Mouse (Mus musculus) limb, embryonic 12.5 days (tissue): Measurements from ENCODE around the gene Mgat4a. TPM values are rescaled to one million over a fixed set of nuclear protein-coding genes. Genes with fewer than 3 reads are reported as not detected.
A peak's percentile ranks its signal among the peaks of the same experiment; 100 is the strongest.

Experiments used
- ATAC-seq: fragments of 200-750 bp; cut with Nextera tagmentation; 2 replicates; pipeline ENCODE4 v1.8.0; 2017; ENCODE audit warnings: low read depth, moderate TSS enrichment; ENCODE audit not compliant: insufficient number of reproducible peaks, insufficient read depth, low FRiP score, low TSS enrichment
- H3K27ac ChIP-seq: fragments of 300-500 bp; sonication (generic); 2 replicates; pipeline ENCODE4 v1.5.1; 2016; ENCODE audit warnings: mild to moderate bottlenecking, moderate library complexity
- H3K27me3 ChIP-seq: fragments of 300-500 bp; sonication (generic); 2 replicates; pipeline ENCODE4 v1.6.1; 2016; ENCODE audit warnings: mild to moderate bottlenecking, moderate library complexity
- H3K36me3 ChIP-seq: fragments of 300-500 bp; sonication (generic); 2 replicates; pipeline ENCODE4 v1.6.1; 2016; ENCODE audit warnings: mild to moderate bottlenecking, moderate library complexity
- H3K4me1 ChIP-seq: fragments of 300-500 bp; sonication (generic); replicated peaks from 2 replicates; pipeline ENCODE4 v1.6.1; 2016
- H3K4me2 ChIP-seq: fragments of 300-500 bp; sonication (generic); 2 replicates; pipeline ENCODE4 v1.6.1; 2016; ENCODE audit warnings: mild to moderate bottlenecking, moderate library complexity
- H3K4me3 ChIP-seq: fragments of 300-500 bp; sonication (generic); replicated peaks from 2 replicates; pipeline ENCODE4 v1.5.1; 2016; ENCODE audit warnings: mild to moderate bottlenecking
- H3K9ac ChIP-seq: fragments of 300-500 bp; sonication (generic); replicated peaks from 2 replicates; pipeline ENCODE4 v1.6.1; 2016; ENCODE audit warnings: mild to moderate bottlenecking, moderate library complexity
- H3K9me3 ChIP-seq: fragments of 300-500 bp; sonication (generic); 2 replicates; pipeline ENCODE4 v1.6.1; 2016; ENCODE audit warnings: mild to moderate bottlenecking, moderate library complexity
- WGBS: fragments of 180-500 bp; shearing (Covaris S2); methylation state at CpG from one replicate; pipeline ENCODE4 v1.1.7; 2016; 5-methylcytosine and 5-hydroxymethylcytosine counted together
- polyA plus RNA-seq: library from polyadenylated mRNA; unstranded; fragments of >200 nt; fragmentation: Nextera tagmentation; extraction: Ambion mirVana; gene quantifications from 2 replicates; pipeline ENCODE4 v1.2.1, GENCODE M21; 2016

Gene Mgat4a
- 3.7 and 4.7 TPM in 2 replicates for polyA plus RNA-seq

DNA sequence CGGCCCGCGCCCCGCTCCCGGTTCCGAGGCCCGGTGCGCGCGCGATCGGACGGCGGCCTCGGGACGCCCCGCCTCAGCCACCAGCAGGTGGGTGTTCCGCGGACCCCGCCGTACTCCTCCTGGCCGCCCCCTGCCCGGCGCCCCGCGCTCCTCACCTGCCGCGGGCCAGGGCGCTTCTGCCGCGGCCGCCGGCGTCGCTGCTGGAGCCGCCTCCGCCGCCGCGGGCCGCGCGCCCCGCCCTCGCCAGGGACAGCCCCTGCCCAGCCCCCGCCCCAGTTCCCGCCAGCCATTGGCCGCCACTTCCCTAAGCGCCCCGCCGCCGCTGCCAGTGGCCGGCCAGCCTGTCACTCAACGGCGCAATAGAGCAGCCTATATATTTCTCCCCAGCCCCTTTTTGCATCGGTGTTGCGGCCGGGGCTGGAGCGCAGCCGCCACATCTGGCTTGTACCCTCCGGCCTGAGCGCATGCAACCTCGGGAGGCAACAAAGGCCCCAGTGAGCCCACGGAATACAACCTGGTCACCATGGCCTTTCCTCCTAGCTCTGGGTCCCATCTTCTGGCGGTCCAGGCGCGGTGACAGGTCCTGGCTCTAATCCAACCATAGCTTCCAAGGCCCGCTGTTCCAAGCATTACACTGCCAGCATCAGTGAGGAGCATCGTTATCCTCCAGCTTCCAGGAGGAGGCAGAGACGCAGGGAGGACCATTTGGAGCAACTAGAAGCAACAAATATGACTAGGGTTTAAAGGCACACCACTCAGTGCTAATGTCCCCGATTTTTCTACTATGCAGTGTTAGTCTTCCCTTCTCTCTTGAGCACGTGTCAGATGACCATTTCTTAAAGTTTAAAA, at the start of gene Mgat4a:
TSS of gene Mgat4a (minus strand) at position 207 of the 849 bp plus-strand sequence.
- Histone ChIP-seq H3K4me1 (peaks cover 10% of the 10 kb centered on the region; the same call in 1 of the 2 replicates), H3K9me3 (no peaks in the 10 kb centered on the region), H3K9ac (peak within 1 kb of the TSS; percentile 82), H3K27me3 (peaks cover 15% of the 10 kb centered on the region; the same call in 1 of the 2 replicates), H3K4me3 (peak within 1 kb of the TSS; percentile 80), H3K36me3 (no peaks in the 10 kb centered on the region), H3K4me2 (peak within 1 kb of the TSS; percentile 98), H3K27ac (0 out of 2 replicates have a peak within 1 kb of the TSS, but pooled peaks have one; percentile 7)
- under 1% methylated on average over 51 of the region's 72 CpGs for WGBS
- ATAC-seq = peak; percentile 97

DNA sequence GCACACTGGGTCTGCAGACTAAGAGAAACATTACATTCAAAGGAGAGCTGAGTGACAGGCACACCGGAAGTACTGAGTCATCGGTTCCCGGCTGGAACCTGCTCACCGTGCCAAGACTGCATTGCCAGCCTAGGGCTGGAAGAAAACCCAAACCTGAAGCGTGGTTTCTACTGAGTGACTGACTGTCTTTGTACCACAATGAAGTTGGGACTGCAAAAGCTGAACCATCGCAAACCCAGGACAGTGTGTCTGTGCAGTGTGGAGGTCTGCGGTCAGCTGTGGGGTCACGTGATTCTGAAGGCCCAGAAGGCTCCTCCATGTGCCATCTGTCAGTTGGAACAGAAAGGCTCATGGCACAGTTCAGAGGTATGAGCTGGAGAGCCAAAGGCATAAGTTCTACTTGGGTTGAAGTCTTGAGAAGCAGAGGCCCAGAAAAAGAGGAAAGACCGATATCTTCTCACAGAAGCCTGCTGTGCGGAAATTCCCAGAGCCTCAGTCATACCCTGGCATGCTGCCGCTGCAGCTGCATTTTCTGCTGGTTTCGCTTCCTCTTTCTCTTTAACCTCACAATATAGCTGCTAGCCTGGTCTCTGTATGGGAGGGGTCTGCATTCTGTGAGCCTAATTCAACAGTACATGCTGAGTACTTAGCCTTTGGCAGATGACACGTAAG, 45.1 kb upstream of the Mgat4a start:
- Histone ChIP-seq H3K4me1 (no peaks in the 10 kb centered on the region), H3K27ac (no peak overlapping the region), H3K4me2 (no peak overlapping the region), H3K27me3 (no peaks in the 10 kb centered on the region), H3K36me3 (no peaks in the 10 kb centered on the region), H3K9me3 (no peaks in the 10 kb centered on the region), H3K9ac (no peak overlapping the region), H3K4me3 (no peak overlapping the region)
- 91% methylated on average over 13 of the region's 13 CpGs for WGBS
- no peak for ATAC-seq

DNA sequence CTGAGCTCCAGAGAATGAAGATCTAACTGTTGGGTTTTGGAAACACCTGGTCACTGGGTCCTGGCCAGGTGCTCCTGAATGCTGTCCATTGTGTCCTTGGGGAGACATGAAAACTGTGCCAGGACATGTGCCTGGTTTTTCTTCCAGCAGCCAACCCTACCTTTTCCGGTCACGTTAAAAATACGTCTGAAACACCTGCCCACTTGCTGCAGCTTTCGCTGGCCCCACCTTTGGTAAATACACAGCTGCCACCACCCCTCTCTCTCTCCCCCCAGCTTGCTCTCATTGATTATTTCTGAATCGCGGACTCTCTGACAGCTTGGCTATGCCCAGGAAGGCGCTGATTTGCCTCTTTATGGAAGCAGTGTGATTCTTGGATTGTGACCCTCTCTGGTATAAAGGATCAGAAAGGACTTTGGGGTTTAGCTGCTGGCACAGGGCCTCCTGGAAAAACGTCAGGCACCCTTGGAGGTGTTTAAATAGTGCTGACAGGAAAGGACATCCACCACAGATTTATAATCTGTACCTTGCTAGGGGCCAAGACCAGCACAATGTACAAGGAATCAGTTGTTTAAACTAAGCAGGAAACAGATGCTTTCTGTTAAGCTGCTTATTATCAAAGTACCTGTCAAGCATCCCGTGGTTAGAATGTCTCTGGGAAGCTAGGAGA, 43.1 kb upstream of the Mgat4a start:
- Histone ChIP-seq H3K4me2 (no peak overlapping the region), H3K4me3 (no peak overlapping the region), H3K9me3 (no peaks in the 10 kb centered on the region), H3K4me1 (no peaks in the 10 kb centered on the region), H3K9ac (no peak overlapping the region), H3K27me3 (no peaks in the 10 kb centered on the region), H3K27ac (no peak overlapping the region), H3K36me3 (no peaks in the 10 kb centered on the region)
- ATAC-seq = no peak
- WGBS = 58% methylated on average over 9 of the region's 9 CpGs

DNA sequence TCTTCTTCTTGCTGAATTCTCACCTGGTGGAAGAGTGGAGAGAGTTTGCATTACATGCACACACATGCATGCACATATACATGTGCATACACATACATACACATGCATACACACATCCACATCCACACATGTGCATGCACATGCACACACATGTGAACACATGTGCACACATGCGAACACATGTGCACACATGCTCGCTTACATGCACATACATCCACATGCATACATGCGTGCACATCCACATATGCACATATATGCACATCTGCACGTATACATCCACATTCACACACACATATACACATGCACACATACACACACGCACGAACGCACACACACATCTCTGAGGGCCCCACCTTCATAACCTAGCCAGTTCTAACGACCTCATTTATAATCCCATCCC, 42.4 kb upstream of the Mgat4a start:
- H3K36me3 ChIP-seq = no peaks in the 10 kb centered on the region
- no peak overlapping the region for H3K9ac ChIP-seq
- no peaks in the 10 kb centered on the region for H3K9me3 ChIP-seq
- ATAC-seq = no peak
- no peak overlapping the region for H3K27ac ChIP-seq
- H3K27me3 ChIP-seq = no peaks in the 10 kb centered on the region
- no peak overlapping the region for H3K4me2 ChIP-seq
- H3K4me3 ChIP-seq = no peak overlapping the region
- 88% methylated on average over 8 of the region's 8 CpGs for WGBS
- no peaks in the 10 kb centered on the region for H3K4me1 ChIP-seq

DNA sequence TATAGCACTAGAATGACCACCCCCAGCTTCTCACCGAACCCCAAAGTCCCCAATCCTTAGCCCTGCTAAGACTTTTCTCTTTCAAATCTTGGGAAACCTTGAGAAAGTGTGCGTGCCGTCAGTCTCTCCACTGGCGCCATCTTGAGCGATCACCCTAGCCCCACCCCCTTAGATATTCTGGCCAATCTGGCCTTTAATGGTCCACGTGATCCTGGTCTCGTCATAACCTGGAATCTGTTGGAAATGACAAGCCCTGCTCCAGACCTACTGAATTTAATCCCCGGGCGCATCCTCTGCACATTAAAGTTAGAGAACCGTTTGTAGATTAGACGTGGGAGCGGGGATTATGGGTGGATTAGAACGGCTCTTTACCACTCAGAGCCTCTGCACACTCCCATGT, 38.9 kb upstream of the Mgat4a start:
- H3K9ac ChIP-seq = no peak overlapping the region
- WGBS = 93% methylated on average over 13 of the region's 13 CpGs
- H3K27ac ChIP-seq = no peak overlapping the region
- 0 out of 2 replicates have a peak, but pooled peaks cover 4% of the 10 kb centered on the region for H3K9me3 ChIP-seq
- H3K4me2 ChIP-seq = no peak overlapping the region
- no peak overlapping the region for H3K4me3 ChIP-seq
- ATAC-seq = no peak
- H3K27me3 ChIP-seq = peaks cover 3% of the 10 kb centered on the region; the same call in 1 of the 2 replicates
- H3K4me1 ChIP-seq = no peaks in the 10 kb centered on the region
- H3K36me3 ChIP-seq = no peaks in the 10 kb centered on the region

DNA sequence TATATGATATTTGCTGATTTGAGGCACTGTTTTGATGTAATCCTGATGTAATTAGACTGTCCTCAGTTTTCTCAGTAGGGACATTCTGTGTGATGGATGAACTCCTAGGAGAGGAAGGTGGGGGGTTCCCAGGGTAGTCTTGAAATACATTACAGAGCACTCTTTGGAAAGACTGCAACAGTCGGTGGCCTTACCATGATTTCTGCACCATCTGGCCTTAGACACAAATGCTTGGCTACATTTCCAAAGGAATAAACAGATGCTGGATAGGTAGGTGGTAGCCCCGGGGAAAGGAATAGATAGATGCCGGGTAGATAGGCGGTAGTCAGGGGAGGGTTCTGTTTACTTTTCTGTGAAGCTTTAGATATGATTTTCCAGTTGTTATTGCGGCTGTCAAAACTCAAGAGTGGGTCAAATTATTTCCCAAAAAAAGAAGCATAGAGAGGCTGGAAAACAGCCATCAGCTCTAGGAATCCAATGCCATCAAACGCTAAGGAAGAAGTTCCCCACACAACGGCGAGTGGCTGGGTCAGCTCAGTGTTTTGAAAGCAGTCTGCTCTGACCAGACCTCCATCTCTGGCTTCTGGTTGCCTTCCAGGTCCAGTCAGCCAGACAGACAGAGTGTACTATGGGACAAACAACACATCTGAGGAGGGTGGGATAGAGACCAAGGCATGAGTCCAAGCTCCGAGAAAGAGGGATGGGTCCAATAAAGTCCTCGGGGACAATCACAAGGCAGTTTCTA, 31.9 kb upstream of the Mgat4a start:
- no peak overlapping the region for H3K4me2 ChIP-seq
- H3K9ac ChIP-seq = no peak overlapping the region
- no peak overlapping the region for H3K27ac ChIP-seq
- H3K27me3 ChIP-seq = peaks cover 3% of the 10 kb centered on the region; the same call in 1 of the 2 replicates
- no peak overlapping the region for H3K4me3 ChIP-seq
- no peaks in the 10 kb centered on the region for H3K4me1 ChIP-seq
- 0 out of 2 replicates have a peak, but pooled peaks cover 4% of the 10 kb centered on the region for H3K9me3 ChIP-seq
- H3K36me3 ChIP-seq = no peaks in the 10 kb centered on the region
- ATAC-seq = no peak
- WGBS = 82% methylated on average over 10 of the region's 10 CpGs

DNA sequence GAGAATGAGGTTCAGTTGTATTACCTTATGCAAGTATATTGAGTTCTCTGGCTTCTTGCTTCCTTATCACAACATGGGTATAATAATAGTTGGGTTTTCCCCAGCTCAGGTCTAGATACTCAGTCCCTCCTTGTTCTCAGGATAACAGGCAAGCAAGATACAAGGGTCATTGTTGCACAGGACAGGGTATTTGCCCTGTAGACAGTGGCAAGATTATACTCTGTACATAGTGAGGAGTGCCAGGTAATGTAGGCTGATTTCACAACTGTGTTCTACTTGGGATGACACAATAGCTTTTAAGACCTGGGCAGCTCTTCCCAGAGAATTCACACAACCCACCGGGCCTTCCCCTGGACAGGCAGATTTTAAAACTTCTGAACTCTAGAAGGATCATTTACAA, 27.6 kb upstream of the Mgat4a start:
- Histone ChIP-seq H3K4me2 (no peak overlapping the region), H3K4me1 (no peaks in the 10 kb centered on the region), H3K9me3 (no peaks in the 10 kb centered on the region), H3K4me3 (no peak overlapping the region), H3K36me3 (no peaks in the 10 kb centered on the region), H3K27me3 (no peaks in the 10 kb centered on the region), H3K27ac (no peak overlapping the region), H3K9ac (no peak overlapping the region)
- WGBS = 82% methylated on average over 1 of the region's 1 CpGs
- ATAC-seq = no peak

DNA sequence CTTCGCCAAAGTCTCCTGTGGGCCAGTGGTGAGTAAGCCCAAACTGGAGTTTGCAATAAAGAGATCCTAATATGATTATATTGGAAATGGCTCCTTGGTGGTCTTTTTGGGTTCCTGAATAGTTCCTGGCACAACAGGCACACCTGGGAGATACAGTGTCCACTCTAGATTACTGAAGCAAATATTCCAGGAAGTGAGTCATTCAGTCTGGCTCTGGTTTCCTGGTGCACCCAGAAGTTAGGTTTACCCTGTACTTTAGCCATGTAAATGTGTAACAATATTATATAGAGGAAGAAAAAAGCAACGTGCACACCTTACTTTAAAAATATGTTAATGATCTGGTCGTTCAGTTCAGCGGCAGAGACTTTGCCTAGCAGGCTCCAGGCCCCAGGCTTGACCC, 25.9 kb upstream of the Mgat4a start:
- ATAC-seq = no peak
- Histone ChIP-seq H3K36me3 (no peaks in the 10 kb centered on the region), H3K4me3 (no peak overlapping the region), H3K9ac (no peak overlapping the region), H3K27ac (no peak overlapping the region), H3K4me1 (no peaks in the 10 kb centered on the region), H3K27me3 (no peaks in the 10 kb centered on the region), H3K9me3 (0 out of 2 replicates have a peak, but pooled peaks cover 3% of the 10 kb centered on the region), H3K4me2 (no peak overlapping the region)
- 82% methylated on average over 4 of the region's 4 CpGs for WGBS

DNA sequence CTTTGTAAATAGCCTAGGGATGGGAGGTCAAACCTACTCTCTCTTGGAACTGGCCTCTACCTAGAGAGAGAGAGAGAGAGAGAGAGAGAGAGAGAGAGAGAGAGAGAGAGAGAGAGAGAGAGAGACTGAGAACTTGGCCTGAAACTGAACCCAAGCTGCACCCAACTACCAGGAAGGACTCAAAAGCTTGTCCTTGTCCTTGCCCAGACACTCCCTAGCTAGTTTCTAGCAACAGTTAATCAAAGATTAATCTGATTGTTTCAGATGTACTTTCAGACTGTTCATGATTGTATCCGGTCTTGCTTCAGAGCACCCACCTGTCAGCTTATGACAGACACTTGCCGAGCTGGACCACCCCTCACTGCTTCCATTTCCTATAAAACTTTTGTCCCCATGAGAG, 25.5 kb upstream of the Mgat4a start:
- Histone ChIP-seq H3K36me3 (no peaks in the 10 kb centered on the region), H3K9me3 (0 out of 2 replicates have a peak, but pooled peaks cover 3% of the 10 kb centered on the region), H3K27ac (no peak overlapping the region), H3K4me2 (no peak overlapping the region), H3K9ac (no peak overlapping the region), H3K4me3 (no peak overlapping the region), H3K27me3 (no peaks in the 10 kb centered on the region), H3K4me1 (no peaks in the 10 kb centered on the region)
- ATAC-seq = no peak
- WGBS = 83% methylated on average over 2 of the region's 2 CpGs

DNA sequence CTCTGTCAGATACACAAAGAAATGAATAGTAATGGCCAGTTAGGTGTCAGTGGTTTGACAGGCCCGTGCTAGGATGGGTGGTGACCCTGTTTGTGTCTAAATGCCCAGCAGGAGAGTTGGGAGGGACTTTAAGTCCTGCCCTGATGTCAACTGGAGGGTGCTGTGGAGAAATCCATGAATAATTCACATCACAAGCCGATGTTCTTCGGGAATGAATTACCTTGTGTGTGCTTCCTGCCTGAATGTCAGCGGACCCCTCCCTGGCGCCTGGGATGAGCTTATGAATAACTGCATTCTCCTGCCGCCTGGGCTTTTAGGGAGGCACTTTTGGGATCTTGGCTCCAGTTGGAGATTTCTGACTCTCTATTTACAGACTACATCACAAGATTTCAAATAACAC, 24.6 kb upstream of the Mgat4a start:
- Histone ChIP-seq H3K27ac (no peak overlapping the region), H3K4me2 (no peak overlapping the region), H3K9me3 (0 out of 2 replicates have a peak, but pooled peaks cover 3% of the 10 kb centered on the region), H3K4me1 (no peaks in the 10 kb centered on the region), H3K27me3 (no peaks in the 10 kb centered on the region), H3K4me3 (no peak overlapping the region), H3K9ac (no peak overlapping the region), H3K36me3 (no peaks in the 10 kb centered on the region)
- ATAC-seq = no peak
- WGBS = 63% methylated on average over 6 of the region's 6 CpGs
